Mouse (Mus musculus): ENCODE results near the gene A730009L09Rik.

DNA sequence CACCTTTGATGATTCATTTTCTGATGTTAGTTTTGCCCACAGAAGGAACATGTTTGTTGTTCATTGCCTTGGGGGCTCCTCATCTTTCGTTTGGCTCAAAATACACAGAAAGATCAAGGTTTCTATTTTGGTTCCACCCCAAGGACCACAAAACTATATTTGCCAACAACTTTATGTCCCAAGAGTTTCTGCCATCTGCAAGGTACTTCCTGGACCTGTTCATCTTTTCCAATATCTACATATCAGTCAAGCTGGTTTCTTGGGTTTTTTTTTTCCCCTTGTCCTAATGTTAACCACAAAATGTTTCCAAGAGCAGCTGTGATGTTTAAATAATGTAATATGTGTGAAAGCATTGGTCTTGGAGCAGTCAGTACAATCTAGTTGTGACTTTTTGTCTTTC lies 37.4 kb upstream of the A730009L09Rik start:
- TF ChIP-seq CTCF (IDR thresholded peaks at IDR 0.05; ENCODE audit: borderline replicate concordance, insufficient read depth, low read depth, low read length) (no peak), POLR2A (IDR thresholded peaks at IDR 0.05; ENCODE audit: borderline replicate concordance, insufficient read depth, low read length) (no peak)

Data from cerebellum, adult 2 months (tissue).